Mouse (Mus musculus) activated CD4-positive, CD25-positive, alpha-beta regulatory T cell, adult 4 months (primary cell): ENCODE results near the gene Olfr1418. TPM values are rescaled to one million over a fixed set of nuclear protein-coding genes. Genes with fewer than 3 reads are reported as not detected.
"Not testable (repeated sequence)": the region's sequence is repeated elsewhere in the genome, so short reads cannot be mapped to it uniquely, and the experiment has no call there.

ENCODE experiments used
- ATAC-seq: one replicate; pipeline ENCODE4 v1.8.0; 2017
- polyA plus RNA-seq, 2 experiments: library from polyadenylated mRNA; unstranded; fragments of 100-300 nt; shearing (Covaris generic); gene quantifications; one replicate each; pipeline ENCODE4 v1.2.1; 2017

The Olfr1418 gene
- not detected for polyA plus RNA-seq

DNA sequence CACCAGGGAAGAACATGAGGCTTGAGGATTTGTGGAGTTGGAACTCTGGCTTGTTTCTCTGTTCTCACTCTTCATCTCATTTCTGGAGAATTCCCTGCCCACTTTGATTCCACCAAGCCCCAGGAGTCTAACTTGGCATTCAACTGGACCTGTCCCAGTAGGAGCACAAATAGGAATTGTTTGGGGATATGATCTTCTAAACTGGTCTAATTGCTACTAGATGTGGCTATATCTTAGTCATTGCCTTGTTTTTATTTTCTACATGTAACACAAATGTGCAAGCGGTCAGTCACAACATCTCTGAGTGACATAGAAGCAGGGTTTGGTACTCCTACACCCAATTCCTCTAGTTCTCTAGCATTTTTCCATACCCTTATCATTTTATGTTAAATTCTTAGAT is at the start of gene Olfr1418:
Gene Olfr1418, minus strand, starts transcription at position 101 of the 400 bp plus-strand sequence.
- no peak for ATAC-seq

- no peak for ATAC-seq
Observed at GRCm38 (mm10) chr19:11886265-11886664, 25.4 kb upstream of the Olfr1418 start, which contains the start of gene Olfr1420. Gene Olfr1420, plus strand, starts transcription at chr19:11886565.

- ATAC-seq, result not testable (repeated sequence)
Observed at GRCm38 (mm10) chr19:11878404-11878803, 17.5 kb upstream of the Olfr1418 start.

DNA sequence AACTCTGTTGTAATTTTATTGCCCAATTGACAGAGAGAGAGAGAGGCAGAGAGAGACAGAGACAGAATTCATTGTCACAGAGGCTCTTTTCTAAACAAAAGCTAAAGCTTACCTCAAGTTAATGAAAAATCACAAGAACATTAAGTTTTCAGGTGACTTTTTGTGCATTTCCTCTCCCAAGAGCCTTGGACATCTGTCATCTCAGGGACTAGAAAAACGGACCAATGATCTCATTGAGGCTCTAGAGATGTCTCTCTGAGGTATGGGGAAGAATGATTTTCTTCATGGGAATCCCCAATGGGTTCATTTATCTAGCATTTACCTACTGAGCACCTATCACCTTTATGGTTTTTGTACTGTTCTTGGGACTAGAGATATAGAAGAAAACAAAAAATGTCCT is 14.1 kb upstream of the Olfr1418 start, which contains the start of gene Olfr1419:
Gene Olfr1419, minus strand, starts transcription at position 101 of the 400 bp plus-strand sequence.
- no peak for ATAC-seq

- no peak for ATAC-seq
Observed at GRCm38 (mm10) chr19:11867837-11868236, 7.0 kb upstream of the Olfr1418 start.

- no peak for ATAC-seq
Observed at GRCm38 (mm10) chr19:11856506-11856905, 4.4 kb downstream of the Olfr1418 start.

- no peak for ATAC-seq
Observed at GRCm38 (mm10) chr19:11854821-11855220, 6.0 kb downstream of the Olfr1418 start.

DNA sequence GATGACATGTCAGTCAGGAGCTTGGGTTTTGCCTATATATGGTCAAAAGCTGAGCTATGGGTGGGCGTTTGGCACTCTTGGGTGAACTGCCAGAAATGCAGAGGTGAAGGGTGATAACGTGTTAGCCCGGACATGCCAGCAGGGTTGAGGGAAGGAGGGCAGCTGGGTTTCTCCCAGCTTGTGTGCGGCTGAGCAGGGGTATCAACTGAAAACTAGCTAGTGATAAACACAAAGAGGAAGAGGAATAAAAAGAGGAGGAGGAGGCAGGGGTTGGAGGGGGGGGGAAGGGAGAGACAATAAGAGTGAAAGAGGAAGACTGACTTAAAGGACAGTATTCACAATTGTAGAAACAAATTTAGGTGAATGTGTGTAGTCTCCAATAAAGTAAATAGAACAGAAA is 8.2 kb downstream of the Olfr1418 start:
- ATAC-seq, result no peak

GRCm38 (mm10) chr19:11846333-11846732 is 14.5 kb downstream of the Olfr1418 start:
- ATAC-seq, result no peak

DNA sequence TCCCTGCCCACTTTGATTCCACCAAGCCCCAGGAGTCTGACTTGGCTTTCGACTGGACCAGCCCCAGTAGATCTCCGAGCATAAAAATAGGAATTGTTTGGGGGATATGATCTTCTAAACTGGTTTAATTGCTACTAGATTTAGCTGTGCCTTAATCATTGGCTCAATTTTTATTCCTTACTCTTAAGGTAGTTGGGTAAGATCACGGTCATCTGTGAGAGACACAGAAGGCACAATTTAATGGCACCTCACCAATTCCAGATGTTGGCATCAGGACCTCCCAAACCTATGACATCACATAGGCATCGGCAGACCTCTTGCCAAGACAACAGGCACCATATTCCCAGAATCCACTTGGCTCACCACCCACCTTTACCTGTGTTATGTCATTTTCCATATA is 21.7 kb downstream of the Olfr1418 start, which contains the start of gene Olfr1417:
Gene Olfr1417, minus strand, starts transcription at position 101 of the 400 bp plus-strand sequence.
- no peak for ATAC-seq

- ATAC-seq, result no peak
Observed at GRCm38 (mm10) chr19:11823346-11824065, 37.4 kb downstream of the Olfr1418 start.

DNA sequence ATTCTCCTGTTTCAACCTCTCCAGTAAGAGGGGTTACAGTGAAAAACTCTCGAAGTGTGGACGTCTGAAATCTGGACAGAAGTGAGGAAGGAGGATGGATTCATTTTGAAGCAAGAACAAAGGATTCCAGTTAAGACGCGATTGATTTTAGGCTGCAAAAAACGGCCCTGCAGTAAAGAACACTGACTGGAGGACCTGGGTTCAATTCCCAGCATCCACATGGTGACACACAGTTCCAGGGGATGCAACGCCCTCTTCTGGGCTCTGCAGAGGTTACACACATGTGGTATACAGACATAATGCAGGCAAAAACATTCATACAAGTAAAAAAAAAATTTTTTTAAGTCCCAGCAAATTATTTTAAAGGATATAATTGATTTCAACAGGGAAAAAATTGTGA is 40.7 kb downstream of the Olfr1418 start:
- no peak for ATAC-seq

- ATAC-seq, result no peak
Observed at GRCm38 (mm10) chr19:11819800-11820199, 41.1 kb downstream of the Olfr1418 start.

- ATAC-seq, result no peak
Observed at GRCm38 (mm10) chr19:11819143-11819700, 41.6 kb downstream of the Olfr1418 start, which contains the start of gene Stx3. Gene Stx3, minus strand, starts transcription at chr19:11819403.

- no peak for ATAC-seq
Observed at GRCm38 (mm10) chr19:11818199-11819142, 42.4 kb downstream of the Olfr1418 start.

DNA sequence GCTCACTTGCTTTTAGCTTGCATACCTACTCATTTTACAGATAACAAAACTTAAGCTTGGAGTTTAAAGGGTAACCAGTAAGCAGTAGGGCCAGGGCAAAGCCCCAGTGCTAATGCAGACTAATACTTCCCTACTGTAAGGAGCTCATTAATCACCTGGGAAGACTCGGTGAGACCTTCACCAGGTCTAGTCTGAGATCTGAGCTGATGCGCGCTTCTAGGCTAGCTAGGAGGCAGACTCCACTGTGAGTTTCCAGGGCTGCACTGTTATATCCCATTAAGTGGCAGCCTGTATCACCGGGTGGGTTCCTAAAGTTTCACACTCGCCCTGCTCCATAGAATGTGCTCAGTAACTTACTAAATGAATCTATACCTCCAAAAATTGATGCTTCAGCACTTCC is 43.3 kb downstream of the Olfr1418 start:
- ATAC-seq, result no peak

DNA sequence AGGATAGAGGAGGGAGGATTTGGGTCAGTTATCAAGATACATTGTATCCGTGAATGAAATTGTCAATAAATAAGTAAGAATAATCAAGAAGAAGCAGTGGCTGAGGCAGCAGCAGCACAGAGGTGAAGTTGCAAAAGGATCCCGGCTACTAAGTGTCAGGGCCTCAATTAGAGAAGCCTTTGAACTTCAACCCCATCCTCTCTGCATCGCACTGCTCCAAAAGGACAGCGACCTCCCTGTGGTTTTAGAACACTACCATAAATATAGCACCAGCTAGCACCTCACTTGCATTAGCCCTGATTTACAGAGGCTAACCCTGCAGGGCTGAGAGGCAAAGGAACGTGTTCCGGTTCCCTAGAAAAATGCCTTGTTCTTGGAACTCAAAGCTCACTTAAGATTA is 44.2 kb downstream of the Olfr1418 start:
- ATAC-seq, result no peak

- ATAC-seq, result no peak
Observed at GRCm38 (mm10) chr19:11814742-11815333, 46.0 kb downstream of the Olfr1418 start.

DNA sequence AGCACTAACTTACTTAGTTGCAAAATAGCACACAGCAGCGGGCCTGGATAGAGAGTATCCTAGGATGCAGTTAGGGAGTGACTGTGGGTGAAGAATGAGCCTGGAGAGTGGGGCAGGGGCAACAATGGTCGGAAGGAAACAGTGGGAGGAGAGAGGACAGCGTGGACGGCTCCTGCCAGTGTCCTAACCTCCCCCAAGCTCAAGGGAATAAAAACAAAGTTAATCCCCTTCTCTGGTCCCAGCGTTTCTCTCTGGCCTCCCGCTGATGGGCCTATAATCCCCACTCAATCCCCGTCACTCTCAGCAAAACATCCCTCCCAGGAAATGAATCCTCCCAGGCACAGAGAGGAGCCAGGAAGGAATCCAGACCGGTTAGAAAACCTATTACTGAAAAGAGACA is 47.2 kb downstream of the Olfr1418 start:
- ATAC-seq, result no peak

GRCm38 (mm10) chr19:11813136-11813535 is 47.7 kb downstream of the Olfr1418 start:
- ATAC-seq, result no peak

- no peak for ATAC-seq
Observed at GRCm38 (mm10) chr19:11811688-11812365, 49.0 kb downstream of the Olfr1418 start.

DNA sequence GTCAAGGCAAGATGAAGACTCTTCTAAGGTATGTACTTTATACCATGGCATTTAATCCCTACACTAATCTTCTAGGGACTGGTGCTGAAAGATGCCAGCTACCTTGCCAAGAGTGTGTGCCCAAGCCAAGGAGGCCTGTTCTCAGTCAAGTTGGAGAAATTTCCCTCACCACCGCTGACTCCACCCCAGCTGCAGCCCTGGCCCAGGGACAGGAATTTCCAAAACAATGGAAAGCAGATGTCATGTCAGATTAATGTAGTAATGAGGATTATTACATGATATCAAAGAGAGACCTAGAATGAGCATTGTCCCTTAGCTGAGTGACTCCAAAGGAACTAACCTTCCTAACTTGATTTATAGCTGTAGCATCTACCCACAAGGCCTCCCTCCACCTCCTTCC is 50.0 kb downstream of the Olfr1418 start:
- ATAC-seq, result no peak
